Mouse (Mus musculus) stomach, postnatal 0 days (tissue): ENCODE results near the gene Ccdc9.

Source experiments
- CTCF ChIP-seq: IDR thresholded peaks from 2 replicates; pipeline ENCODE4 v1.5.1; 2016; ENCODE audit warnings: antibody characterized with exemption, low read depth, mild to moderate bottlenecking, moderate library complexity
- EP300 ChIP-seq: optimal IDR thresholded peaks from 2 replicates; pipeline ENCODE3; 2016; ENCODE audit warnings: antibody characterized with exemption

- TF ChIP-seq CTCF (no peak), EP300 (no peak)
Measured at GRCm38 (mm10) chr7:16299419-16300035, 12.9 kb upstream of the Ccdc9 start.
